Mouse (Mus musculus) activated CD4-positive, CD25-positive, alpha-beta regulatory T cell, adult 4 months (primary cell): ENCODE results near the gene Erbb2. TPM values are rescaled to one million over a fixed set of nuclear protein-coding genes. Genes with fewer than 3 reads are reported as not detected.

Experiments used
- polyA plus RNA-seq, 2 experiments: library from polyadenylated mRNA; unstranded; fragments of 100-300 nt; shearing (Covaris generic); gene quantifications; one replicate each; pipeline ENCODE4 v1.2.1; 2017

Gene Erbb2
- polyA plus RNA-seq, 2 experiments from 2014 or later: 0.07 TPM; not detected in 1

Other genes with a start within 250 kb of the Erbb2 start
- gene Med1, start 219.2 kb upstream of the Erbb2 start, polyA plus RNA-seq: 10 to 100 TPM; 60.6 to 70.5 TPM
- gene Cdk12, start 209.4 kb upstream of the Erbb2 start, polyA plus RNA-seq: 10 to 100 TPM; 24.6 to 24.9 TPM
- gene Neurod2, start 82.8 kb upstream of the Erbb2 start, polyA plus RNA-seq: not detected
- gene Ppp1r1b, start 64.1 kb upstream of the Erbb2 start, polyA plus RNA-seq: not detected
- 10 to 100 TPM; 33.3 to 42.1 TPM for gene Stard3, start 54.1 kb upstream of the Erbb2 start, polyA plus RNA-seq
- gene Tcap, start 28.7 kb upstream of the Erbb2 start, polyA plus RNA-seq: not detected
- not detected for gene Pnmt, start 26.0 kb upstream of the Erbb2 start, polyA plus RNA-seq
- 1 to 10 TPM; 3.3 to 4.0 TPM for gene Pgap3, start 12.0 kb upstream of the Erbb2 start, polyA plus RNA-seq
- gene Mien1, start 26.5 kb downstream of the Erbb2 start, polyA plus RNA-seq: 100 to 1,000 TPM; 161 to 193 TPM
- gene Grb7, start 33.9 kb downstream of the Erbb2 start, polyA plus RNA-seq: 1 to 10 TPM; 2.3 to 3.4 TPM
- gene Ikzf3, start 133.6 kb downstream of the Erbb2 start, polyA plus RNA-seq: 100 to 1,000 TPM in 1 of 2 experiments, 10 to 100 TPM in 1; 95.8 to 124 TPM
- gene Zpbp2, start 138.6 kb downstream of the Erbb2 start, polyA plus RNA-seq: 1 to 10 TPM; 4.2 to 7.1 TPM
- 10 to 100 TPM; 15.8 to 37.6 TPM for gene Ormdl3, start 174.9 kb downstream of the Erbb2 start, polyA plus RNA-seq
- gene Lrrc3c, start 185.8 kb downstream of the Erbb2 start, polyA plus RNA-seq: not detected
- gene Gm12355, start 213.2 kb downstream of the Erbb2 start, polyA plus RNA-seq: 1 to 10 TPM; 2.2 to 10.0 TPM
- not detected for gene Gsdma3, start 213.9 kb downstream of the Erbb2 start, polyA plus RNA-seq
- not detected for gene Gsdma2, start 234.3 kb downstream of the Erbb2 start, polyA plus RNA-seq